Mouse (Mus musculus): Measurements from ENCODE around the gene Zfp354c. TPM values are rescaled to one million over a fixed set of nuclear protein-coding genes. Genes with fewer than 3 reads are reported as not detected.

Zfp354c gene
- total and polyA plus RNA-seq, 2 experiments from 2014 or later: 3.6 to 6.0 TPM

DNA sequence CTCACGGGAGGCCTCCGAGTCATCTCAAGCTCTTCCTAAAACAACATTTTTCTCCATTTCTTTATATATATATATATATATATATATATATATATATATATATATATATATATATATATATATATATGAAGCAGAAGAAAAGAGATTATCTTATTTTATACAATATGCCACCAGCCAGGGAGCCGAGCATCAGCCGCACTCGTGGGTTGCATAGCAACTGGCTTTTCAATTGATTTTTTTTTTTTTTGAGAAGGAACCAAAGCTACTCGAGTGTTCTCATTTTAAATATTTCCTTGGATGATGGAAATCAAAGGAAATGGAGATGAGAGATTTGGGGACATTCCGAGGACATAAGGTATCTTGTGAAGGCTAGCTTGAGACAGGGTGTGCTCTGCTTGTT lies 61.1 kb downstream of the Zfp354c start:
- H3K27ac ChIP-seq (ENCODE audit: low read depth): no peak overlapping the region
- H3K4me3 ChIP-seq (ENCODE audit: low read depth, low read length): no peak overlapping the region
- DNase-seq (ENCODE audit: low spot score): no peak
- TF ChIP-seq EP300 (IDR thresholded peaks at IDR 0.05; ENCODE audit: low read depth): no peak
- TF ChIP-seq CTCF (IDR thresholded peaks at IDR 0.05; ENCODE audit: low read depth): no peak
- H3K4me1 ChIP-seq (ENCODE audit: control insufficient read depth, insufficient read depth): peaks cover 4% of the 10 kb centered on the region; the same call in 1 of the 2 replicates
- no peaks in the 10 kb centered on the region for H3K9me3 ChIP-seq (replicated peaks; ENCODE audit: control insufficient read depth, low read length)
- no peak for ATAC-seq (ENCODE audit: insufficient read depth, low read depth)
- H3K36me3 ChIP-seq (replicated peaks; ENCODE audit: control insufficient read depth, insufficient read depth, low read length): no peaks in the 10 kb centered on the region
- no peaks in the 10 kb centered on the region for H3K27me3 ChIP-seq (ENCODE audit: control insufficient read depth, insufficient read depth, low read length)
- 78% methylated on average over 7 of the region's 7 CpGs for WGBS
- no peak overlapping the region for H3K4me2 ChIP-seq (ENCODE audit: low read depth, low read length)
- H3K9ac ChIP-seq (replicated peaks; ENCODE audit: low read depth, low read length): no peak overlapping the region

Other genes with a start within 250 kb of the Zfp354c start
- 19.0 and 19.4 TPM in 2 replicates for gene Adamts2, start 225.6 kb downstream of the Zfp354c start, total RNA-seq (2014; rRNA removed; ENCODE audit: low replicate concordance)
- gene Adamts2, start 225.6 kb downstream of the Zfp354c start, polyA plus RNA-seq (2015; fragmentation: Nextera tagmentation; extraction: Ambion mirVana): 8.7 and 9.1 TPM in 2 replicates
- 0.38 TPM in 1 of 2 replicates, not detected in the other for gene Zfp879, start 13.8 kb upstream of the Zfp354c start, total RNA-seq (2014; rRNA removed; ENCODE audit: low replicate concordance)
- 0.66 and 0.72 TPM in 2 replicates for gene Zfp879, start 13.8 kb upstream of the Zfp354c start, polyA plus RNA-seq (2015; fragmentation: Nextera tagmentation; extraction: Ambion mirVana)
- gene Grm6, start 23.0 kb upstream of the Zfp354c start, total RNA-seq (2014; rRNA removed; ENCODE audit: low replicate concordance): not detected in 2 replicates
- not detected in 2 replicates for gene Grm6, start 23.0 kb upstream of the Zfp354c start, polyA plus RNA-seq (2015; fragmentation: Nextera tagmentation; extraction: Ambion mirVana)
- not detected in 2 replicates for gene Zfp454, start 59.9 kb upstream of the Zfp354c start, total RNA-seq (2014; rRNA removed; ENCODE audit: low replicate concordance)
- gene Zfp454, start 59.9 kb upstream of the Zfp354c start, polyA plus RNA-seq (2015; fragmentation: Nextera tagmentation; extraction: Ambion mirVana): 1.7 and 2.0 TPM in 2 replicates
- 2.4 and 19.3 TPM in 2 replicates for gene Zfp2, start 88.4 kb upstream of the Zfp354c start, total RNA-seq (2014; rRNA removed; ENCODE audit: low replicate concordance)
- 5.3 and 5.5 TPM in 2 replicates for gene Zfp2, start 88.4 kb upstream of the Zfp354c start, polyA plus RNA-seq (2015; fragmentation: Nextera tagmentation; extraction: Ambion mirVana)
- 0.73 TPM in 1 of 2 replicates, not detected in the other for gene Zfp354b, start 103.9 kb upstream of the Zfp354c start, total RNA-seq (2014; rRNA removed; ENCODE audit: low replicate concordance)
- 0.85 TPM in 2 replicates for gene Zfp354b, start 103.9 kb upstream of the Zfp354c start, polyA plus RNA-seq (2015; fragmentation: Nextera tagmentation; extraction: Ambion mirVana)
- gene 4933414I15Rik, start 116.0 kb upstream of the Zfp354c start, total RNA-seq (2014; rRNA removed; ENCODE audit: low replicate concordance): not detected in 2 replicates
- not detected in 2 replicates for gene 4933414I15Rik, start 116.0 kb upstream of the Zfp354c start, polyA plus RNA-seq (2015; fragmentation: Nextera tagmentation; extraction: Ambion mirVana)
- not detected in 2 replicates for gene Prop1, start 126.0 kb upstream of the Zfp354c start, total RNA-seq (2014; rRNA removed; ENCODE audit: low replicate concordance)
- not detected in 2 replicates for gene Prop1, start 126.0 kb upstream of the Zfp354c start, polyA plus RNA-seq (2015; fragmentation: Nextera tagmentation; extraction: Ambion mirVana)
- gene Olfr1378, start 138.8 kb upstream of the Zfp354c start, total RNA-seq (2014; rRNA removed; ENCODE audit: low replicate concordance): not detected in 2 replicates
- gene Olfr1378, start 138.8 kb upstream of the Zfp354c start, polyA plus RNA-seq (2015; fragmentation: Nextera tagmentation; extraction: Ambion mirVana): not detected in 2 replicates
- gene Olfr1377, start 154.2 kb upstream of the Zfp354c start, total RNA-seq (2014; rRNA removed; ENCODE audit: low replicate concordance): not detected in 2 replicates
- gene Olfr1377, start 154.2 kb upstream of the Zfp354c start, polyA plus RNA-seq (2015; fragmentation: Nextera tagmentation; extraction: Ambion mirVana): not detected in 2 replicates
- gene Olfr51, start 175.9 kb upstream of the Zfp354c start, total RNA-seq (2014; rRNA removed; ENCODE audit: low replicate concordance): not detected in 2 replicates
- not detected in 2 replicates for gene Olfr51, start 175.9 kb upstream of the Zfp354c start, polyA plus RNA-seq (2015; fragmentation: Nextera tagmentation; extraction: Ambion mirVana)
- gene Olfr54, start 186.5 kb upstream of the Zfp354c start, total RNA-seq (2014; rRNA removed; ENCODE audit: low replicate concordance): not detected in 2 replicates
- not detected in 2 replicates for gene Olfr54, start 186.5 kb upstream of the Zfp354c start, polyA plus RNA-seq (2015; fragmentation: Nextera tagmentation; extraction: Ambion mirVana)
- gene Olfr1375, start 220.4 kb upstream of the Zfp354c start, total RNA-seq (2014; rRNA removed; ENCODE audit: low replicate concordance): not detected in 2 replicates
- not detected in 2 replicates for gene Olfr1375, start 220.4 kb upstream of the Zfp354c start, polyA plus RNA-seq (2015; fragmentation: Nextera tagmentation; extraction: Ambion mirVana)
- 0.62 and 4.6 TPM in 2 replicates for gene Zfp354a, start 231.5 kb upstream of the Zfp354c start, total RNA-seq (2014; rRNA removed; ENCODE audit: low replicate concordance)
- 3.4 and 4.2 TPM in 2 replicates for gene Zfp354a, start 231.5 kb upstream of the Zfp354c start, polyA plus RNA-seq (2015; fragmentation: Nextera tagmentation; extraction: Ambion mirVana)

All from heart, postnatal 0 days (tissue).